Mouse (Mus musculus): ENCODE measurements around the gene Acot6. TPM values are rescaled to one million over a fixed set of nuclear protein-coding genes. Genes with fewer than 3 reads are reported as not detected.
"Not testable (repeated sequence)": the region's sequence is repeated elsewhere in the genome, so short reads cannot be mapped to it uniquely, and the experiment has no call there.

The Acot6 gene
- 1 to 10 TPM; 4.8 to 5.3 TPM for total RNA-seq (2021)
- long read RNA-seq, experiment 1, partial matches to known transcripts: 0 of 2 reads
- long read RNA-seq, experiment 1, other reads (novel, unspliced or antisense): 2 of 2 reads
- long read RNA-seq, experiment 2: 0 reads

GRCm38 (mm10) chr12:84100604-84101492 lies at the start of gene Acot6:
Acot6 (plus strand) TSS chr12:84100654.
- peak; percentile 57 for DNase-seq

- not testable (repeated sequence) for DNase-seq
Measured at GRCm38 (mm10) chr12:84050744-84051143, 49.7 kb upstream of the Acot6 start.

GRCm38 (mm10) chr12:84051937-84052474 lies 48.4 kb upstream of the Acot6 start, which contains the start of gene Acot3:
Acot3 (plus strand) TSS chr12:84052144.
- no peak for DNase-seq

- DNase-seq: peak; percentile 28
Measured at GRCm38 (mm10) chr12:84052609-84053008, 47.8 kb upstream of the Acot6 start.

GRCm38 (mm10) chr12:84053173-84053572 lies 47.3 kb upstream of the Acot6 start:
- no peak for DNase-seq

GRCm38 (mm10) chr12:84053679-84054391 lies 46.6 kb upstream of the Acot6 start:
- DNase-seq: peak; percentile 41

GRCm38 (mm10) chr12:84060946-84061345 lies 39.5 kb upstream of the Acot6 start:
- DNase-seq: no peak

- no peak for DNase-seq
Measured at GRCm38 (mm10) chr12:84062336-84062735, 38.1 kb upstream of the Acot6 start.

- DNase-seq: peak; percentile 42
Measured at GRCm38 (mm10) chr12:84063228-84063627, 37.2 kb upstream of the Acot6 start.

- DNase-seq: no peak
Measured at GRCm38 (mm10) chr12:84063833-84064232, 36.6 kb upstream of the Acot6 start.

GRCm38 (mm10) chr12:84064621-84065020 lies 35.8 kb upstream of the Acot6 start:
- no peak for DNase-seq

GRCm38 (mm10) chr12:84067752-84068151 lies 32.7 kb upstream of the Acot6 start:
- no peak for DNase-seq

GRCm38 (mm10) chr12:84068296-84068695 lies 32.2 kb upstream of the Acot6 start:
- DNase-seq: no peak

- DNase-seq: no peak
Measured at GRCm38 (mm10) chr12:84068986-84069385, 31.5 kb upstream of the Acot6 start, which contains the start of gene Acot5. Acot5 (plus strand) TSS chr12:84069325.

- DNase-seq: peak; percentile 58
Measured at GRCm38 (mm10) chr12:84069582-84069981, 30.9 kb upstream of the Acot6 start.

GRCm38 (mm10) chr12:84071696-84072095 lies 28.8 kb upstream of the Acot6 start:
- no peak for DNase-seq

GRCm38 (mm10) chr12:84077371-84077990 lies 23.0 kb upstream of the Acot6 start:
- DNase-seq: no peak

GRCm38 (mm10) chr12:84083842-84084241 lies 16.6 kb upstream of the Acot6 start:
- DNase-seq: no peak

GRCm38 (mm10) chr12:84084581-84084980 lies 15.9 kb upstream of the Acot6 start:
- no peak for DNase-seq

GRCm38 (mm10) chr12:84094666-84095065 lies 5.8 kb upstream of the Acot6 start:
- DNase-seq: not testable (repeated sequence)

- DNase-seq: no peak
Measured at GRCm38 (mm10) chr12:84099605-84100004, 849 bp upstream of the Acot6 start.

GRCm38 (mm10) chr12:84100071-84100470 lies 383 bp upstream of the Acot6 start:
- DNase-seq: peak; percentile 20

All from adrenal gland, postnatal 10 days (tissue).